Mouse (Mus musculus) liver, embryonic 18 days (tissue): Measurements from ENCODE around the gene Vma21. TPM values are rescaled to one million over a fixed set of nuclear protein-coding genes. Genes with fewer than 3 reads are reported as not detected.

Source experiments
- polyA plus RNA-seq: library from polyadenylated mRNA; depleted of rRNA; stranded (reverse); fragments of >200 nt; gene quantifications from 2 replicates; pipeline ENCODE4 v1.2.3, GENCODE M21; 2012; rRNA removed

The Vma21 gene
- polyA plus RNA-seq, result 3.7 and 3.8 TPM in 2 replicates

DNA sequence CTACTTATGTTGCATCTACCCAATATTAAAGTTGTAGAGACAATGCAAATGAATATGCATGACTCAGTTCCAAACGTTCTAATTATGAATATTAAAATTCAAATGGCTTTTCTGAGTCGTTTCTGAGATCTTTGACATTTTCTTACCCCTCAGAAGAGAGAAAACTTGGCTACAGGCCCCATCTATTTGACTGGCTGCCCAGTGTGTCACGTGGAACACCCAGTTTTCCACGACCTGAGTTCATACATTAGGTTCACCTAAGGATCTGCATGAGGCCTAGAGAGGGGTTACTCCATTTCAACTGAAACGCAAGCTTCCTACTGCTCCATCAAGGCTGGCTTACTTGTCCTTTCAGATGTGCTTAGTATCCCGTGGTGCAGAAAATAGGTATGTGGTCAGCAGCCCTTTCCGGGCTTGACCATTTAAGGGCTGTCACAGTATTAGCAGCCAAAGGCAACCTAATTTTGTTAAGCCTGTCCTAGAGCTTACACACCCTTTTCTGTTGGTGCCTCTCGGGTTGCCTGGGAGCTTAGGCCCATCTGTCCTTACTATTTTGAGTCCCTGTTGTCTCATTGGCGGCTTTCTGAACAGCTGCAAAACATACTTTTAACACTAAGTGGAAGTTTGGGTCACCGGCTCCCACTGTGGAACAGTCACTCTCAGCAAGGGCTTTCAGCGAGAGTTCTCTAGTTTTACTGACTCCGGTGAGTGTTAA lies at the start of gene Vma21:
TSS of gene Vma21 (plus strand) at position 294 of the 715 bp plus-strand sequence.

Other genes starting within 250 kb of the Vma21 start
- not detected in 2 replicates for gene Gpr50, start 152.3 kb upstream of the Vma21 start, polyA plus RNA-seq
- gene Gm1141, start 105.1 kb downstream of the Vma21 start, polyA plus RNA-seq, result 0.07 and 0.13 TPM in 2 replicates
- gene Prrg3, start 146.7 kb downstream of the Vma21 start, polyA plus RNA-seq, result 1.6 and 2.0 TPM in 2 replicates
- 0.04 TPM in 1 of 2 replicates, not detected in the other for gene Fate1, start 157.1 kb downstream of the Vma21 start, polyA plus RNA-seq
- 0.02 and 0.06 TPM in 2 replicates for gene Cnga2, start 175.9 kb downstream of the Vma21 start, polyA plus RNA-seq